Mouse (Mus musculus) brain, embryonic 14.5 days (tissue): ENCODE measurements around the gene Zfp704. TPM values are rescaled to one million over a fixed set of nuclear protein-coding genes. Genes with fewer than 3 reads are reported as not detected.

Experiments used
- DNase-seq: peaks from one replicate; pipeline ENCODE4 v3.0.0-alpha.2; 2011; ENCODE audit warnings: low read depth
- CTCF ChIP-seq: fragments of 200-500 bp; IDR thresholded peaks from 2 replicates; pipeline ENCODE4 v1.5.1; 2012; ENCODE audit warnings: inconsistent platforms, mild to moderate bottlenecking, moderate library complexity, borderline replicate concordance; ENCODE audit not compliant: insufficient read depth, insufficient read length; ENCODE audit errors: extremely low read depth
- POLR2A ChIP-seq: fragments of 200-500 bp; IDR thresholded peaks from 2 replicates; pipeline ENCODE4 v1.6.1; 2012; ENCODE audit warnings: mild to moderate bottlenecking, inconsistent platforms, borderline replicate concordance; ENCODE audit not compliant: poor library complexity, insufficient read depth, insufficient read length, severe bottlenecking; ENCODE audit errors: extremely low read depth
- polyA plus RNA-seq: library from polyadenylated mRNA; depleted of rRNA; stranded (reverse); fragments of >200 nt; gene quantifications from 2 replicates; pipeline ENCODE4 v1.2.3, GENCODE M21; 2012

The Zfp704 gene
- polyA plus RNA-seq, 1 experiment, result 19.3 TPM

DNA sequence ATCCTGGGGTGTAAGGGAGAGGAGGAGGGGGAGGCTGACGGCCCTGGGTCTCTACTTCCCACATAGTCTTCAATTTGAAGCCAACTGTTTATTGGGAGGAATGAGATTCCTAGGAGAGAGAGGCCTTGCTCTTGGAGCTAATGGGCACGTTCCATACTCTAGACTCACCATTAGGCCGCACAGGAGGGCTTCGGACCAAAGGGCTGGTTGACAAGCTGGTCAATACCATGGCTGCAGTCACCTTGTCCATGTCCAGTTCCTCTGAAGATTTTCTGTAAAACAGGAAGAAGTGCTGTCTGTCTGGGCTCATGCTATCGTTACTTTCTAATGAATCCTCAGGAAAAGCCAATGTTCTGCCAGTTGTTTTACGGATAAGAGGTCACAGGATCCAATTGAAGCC is 135.6 kb downstream of the Zfp704 start:
- no peak for TF ChIP-seq POLR2A
- no peak for TF ChIP-seq CTCF

GRCm38 (mm10) chr3:9466287-9466686 is 143.6 kb downstream of the Zfp704 start:
- peak; percentile 65 for DNase-seq
- peak; percentile 80; the same call in 1 of the 2 replicates for TF ChIP-seq CTCF
- no peak for TF ChIP-seq POLR2A

More for the DNA sequence above, 135.6 kb downstream of the Zfp704 start:
- no peak for DNase-seq

DNA sequence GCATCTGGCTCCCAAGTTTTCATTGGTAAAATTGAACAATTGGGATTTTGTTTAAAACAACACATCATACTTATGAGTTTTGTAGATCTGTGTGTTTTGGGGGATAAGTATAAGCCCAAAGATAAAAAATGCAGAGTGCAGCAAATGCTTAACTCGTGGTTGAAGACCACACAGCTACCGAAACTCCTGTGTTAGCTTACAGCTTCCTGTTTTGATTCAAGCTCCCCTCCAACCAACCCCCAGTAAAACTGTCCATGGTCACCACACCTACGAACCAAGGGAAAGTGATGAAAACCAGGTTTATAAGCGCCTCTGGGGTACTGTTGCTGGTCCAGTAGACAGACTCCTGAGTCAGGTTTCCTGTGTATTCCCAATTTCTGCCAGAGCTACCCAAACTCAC is 144.2 kb downstream of the Zfp704 start:
- no peak for TF ChIP-seq POLR2A
- no peak for TF ChIP-seq CTCF

DNA sequence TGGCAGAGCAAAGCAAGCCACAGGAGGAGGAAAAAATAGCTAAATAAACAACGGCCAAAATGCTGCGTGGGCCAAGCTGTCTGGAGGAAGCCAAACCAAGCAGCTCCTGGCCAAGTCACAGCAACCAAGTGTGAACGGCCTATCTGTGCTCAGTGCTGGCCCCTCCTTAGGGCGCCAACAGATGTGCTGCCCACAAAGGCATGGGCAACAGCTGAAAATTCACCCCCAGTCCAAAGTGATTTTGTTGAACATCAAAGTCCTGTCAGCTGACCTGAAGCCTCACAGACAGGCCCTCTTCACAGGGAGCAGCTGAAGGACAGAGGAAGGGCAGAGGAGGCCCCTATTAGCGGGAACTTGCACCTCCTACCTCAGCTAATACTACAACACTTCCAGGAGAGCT is 148.2 kb downstream of the Zfp704 start:
- no peak for DNase-seq

More for the DNA sequence above, 144.2 kb downstream of the Zfp704 start:
- no peak for DNase-seq

GRCm38 (mm10) chr3:9460284-9460683 is 149.6 kb downstream of the Zfp704 start:
- no peak for DNase-seq
- TF ChIP-seq CTCF, result no peak
- TF ChIP-seq POLR2A, result no peak

More for the DNA sequence above, 148.2 kb downstream of the Zfp704 start:
- TF ChIP-seq CTCF, result no peak
- TF ChIP-seq POLR2A, result no peak

DNA sequence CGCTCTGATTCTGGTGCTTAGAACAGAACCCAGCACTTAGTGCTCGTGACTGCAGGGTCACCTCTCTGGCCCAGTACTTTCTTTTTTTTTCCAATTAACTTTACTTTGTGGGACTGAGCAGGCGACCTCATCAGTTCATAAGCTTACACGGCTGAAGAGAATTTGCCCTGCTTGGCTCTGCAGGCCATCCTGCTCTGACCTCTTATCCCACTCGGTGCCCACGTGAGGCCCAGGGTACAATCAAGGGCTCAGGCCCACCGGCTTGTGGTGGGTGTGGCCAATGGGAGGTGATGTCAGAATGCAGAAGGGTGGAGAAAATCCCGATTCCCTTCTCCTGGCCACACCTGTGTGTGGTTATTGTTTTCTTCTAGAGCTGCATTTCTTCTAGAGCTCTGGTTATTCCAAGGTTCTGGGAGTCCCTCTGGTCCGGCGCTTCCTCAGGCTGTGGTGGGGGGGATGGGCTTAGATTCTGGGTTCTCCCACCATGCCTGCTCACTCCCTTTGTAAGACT is 153.4 kb downstream of the Zfp704 start:
- no peak for TF ChIP-seq CTCF
- no peak for TF ChIP-seq POLR2A
- no peak for DNase-seq

DNA sequence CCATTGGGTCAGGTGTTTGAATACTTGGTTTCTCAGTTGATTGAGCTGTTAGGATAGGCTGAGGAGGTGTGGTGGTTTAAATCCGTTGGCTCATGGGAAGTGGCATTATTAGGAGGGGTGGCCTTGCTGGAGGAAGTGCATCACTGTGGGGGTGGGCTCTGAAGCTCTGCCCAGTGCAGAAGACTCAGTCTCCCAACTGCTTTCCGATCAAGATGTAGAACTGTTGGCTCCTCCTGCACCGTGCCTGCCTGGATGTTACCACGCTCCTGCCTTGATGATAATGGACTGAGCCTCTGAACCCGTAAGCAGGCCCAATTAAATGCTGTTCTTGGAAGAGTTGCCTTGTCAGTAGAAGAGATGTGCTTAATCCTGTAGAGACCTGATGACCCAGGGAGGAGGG is 154.5 kb downstream of the Zfp704 start:
- no peak for DNase-seq
- TF ChIP-seq CTCF (no peak), POLR2A (no peak)

GRCm38 (mm10) chr3:9454556-9455330 is 155.1 kb downstream of the Zfp704 start:
- DNase-seq, result no peak
- TF ChIP-seq POLR2A (no peak), CTCF (no peak)

DNA sequence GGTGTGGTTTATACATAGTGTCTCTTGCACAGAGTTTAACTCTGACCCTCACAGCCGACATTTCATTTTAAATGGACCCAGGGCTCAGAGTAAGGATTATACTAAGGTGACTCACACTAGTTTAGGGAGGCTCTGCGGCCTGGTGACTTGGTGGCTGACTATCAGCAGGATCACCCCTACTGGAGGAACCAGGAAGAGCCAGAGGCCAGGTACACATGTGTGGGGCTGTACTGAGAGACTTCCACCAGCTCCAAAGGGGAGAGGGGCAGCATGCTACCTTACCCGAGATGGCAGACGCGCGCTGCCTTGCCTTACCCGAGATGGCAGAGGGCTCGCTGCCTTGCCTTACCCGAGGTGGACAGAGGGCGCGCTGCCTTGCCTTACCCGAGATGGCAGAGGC is 159.4 kb downstream of the Zfp704 start:
- DNase-seq, result no peak
- TF ChIP-seq POLR2A, result no peak
- no peak for TF ChIP-seq CTCF

GRCm38 (mm10) chr3:9449261-9450007 is 160.5 kb downstream of the Zfp704 start:
- DNase-seq, result peak; percentile 61

DNA sequence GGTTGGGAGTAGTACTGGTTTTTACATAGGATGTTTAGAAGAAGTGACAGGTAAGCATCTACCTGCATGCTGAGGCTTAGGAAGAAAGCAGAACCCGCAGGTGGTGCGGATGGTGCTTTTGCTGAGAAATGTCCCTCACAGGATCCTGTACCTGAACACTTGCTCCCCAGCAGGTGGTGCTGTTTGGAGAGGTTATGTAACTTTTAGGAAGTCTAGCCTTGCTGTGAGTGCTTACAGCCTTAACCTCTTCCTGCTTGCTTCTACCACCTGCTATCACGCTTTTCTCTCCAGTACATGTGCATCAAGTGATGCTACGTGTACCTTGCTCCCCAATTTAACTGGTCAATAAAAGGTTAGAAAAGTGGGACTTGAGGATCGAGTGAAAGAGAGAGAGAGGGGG is 161.3 kb downstream of the Zfp704 start:
- DNase-seq, result no peak
- no peak for TF ChIP-seq POLR2A
- no peak for TF ChIP-seq CTCF

More at GRCm38 (mm10) chr3:9449261-9450007, 160.5 kb downstream of the Zfp704 start:
- no peak for TF ChIP-seq CTCF
- no peak for TF ChIP-seq POLR2A

DNA sequence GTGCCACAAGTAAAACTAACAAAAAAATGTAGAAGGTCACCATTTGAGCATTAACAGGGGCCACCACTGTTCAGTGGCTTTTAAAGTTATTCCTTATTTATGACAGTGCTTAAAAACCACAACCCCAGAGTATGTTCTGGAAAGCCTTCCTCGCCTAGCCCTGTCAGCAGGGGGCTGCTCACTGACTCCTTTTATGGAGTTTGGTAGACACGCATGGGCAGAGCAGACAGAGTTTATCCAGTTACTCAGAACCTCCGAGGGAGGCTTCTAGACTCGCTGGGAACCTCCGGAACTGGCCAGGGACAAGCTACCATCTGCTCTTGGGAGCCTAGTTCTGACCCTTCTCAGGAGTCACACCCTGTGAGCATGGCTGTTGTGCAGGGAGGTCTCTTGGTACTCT is 165.3 kb downstream of the Zfp704 start:
- no peak for DNase-seq
- TF ChIP-seq CTCF (no peak), POLR2A (no peak)

DNA sequence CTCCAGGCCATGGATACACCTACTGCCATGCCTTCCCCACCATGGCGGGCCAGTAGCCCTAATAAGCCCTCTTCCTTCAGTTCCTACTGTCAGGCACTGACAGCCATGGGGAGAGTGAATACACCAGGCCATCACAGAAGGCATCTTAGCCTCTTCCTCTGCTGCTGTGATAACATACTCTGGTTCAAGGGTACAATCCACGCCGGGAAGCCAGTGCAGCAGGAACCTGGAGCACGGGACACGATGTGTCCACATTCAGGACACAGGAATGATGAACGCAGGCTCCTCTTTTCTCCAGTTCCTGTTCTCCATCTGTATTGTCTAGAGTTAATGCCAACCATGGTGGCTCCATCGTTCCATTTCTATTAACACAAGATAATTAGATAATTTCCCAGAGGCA is 165.9 kb downstream of the Zfp704 start:
- no peak for DNase-seq
- TF ChIP-seq CTCF (no peak), POLR2A (no peak)
